Mouse (Mus musculus): Measurements from ENCODE around the gene Paqr5. TPM values are rescaled to one million over a fixed set of nuclear protein-coding genes. Genes with fewer than 3 reads are reported as not detected.

Gene Paqr5
- total RNA-seq, 1 experiment, result 0.27 TPM

- Histone ChIP-seq H3K27ac (ENCODE audit: insufficient read depth, low read depth, low read length, poor library complexity, severe bottlenecking) (no peak overlapping the region), H3K4me1 (ENCODE audit: control insufficient read depth in 2 of 2, insufficient read depth in 2 of 2, low read length in 2 of 2, poor library complexity in 1 of 2) (peaks cover 0 to 2% of the 10 kb centered on the region in 2 experiments; a peak in 1 of 4 replicates), H3K36me3 (ENCODE audit: control insufficient read depth, insufficient read depth, low read length, poor library complexity, severe bottlenecking) (no peaks in the 10 kb centered on the region), H3K4me3 (ENCODE audit: insufficient read depth in 1 of 2, low read depth in 1 of 2, low read length in 2 of 2, poor library complexity in 1 of 2, severe bottlenecking in 1 of 2) (no peak overlapping the region), H3K9me3 (ENCODE audit: control insufficient read depth, insufficient read depth, low read depth, low read length) (no peaks in the 10 kb centered on the region), H3K9ac (ENCODE audit: insufficient read depth, low read depth, low read length, poor library complexity, severe bottlenecking) (no peak overlapping the region)
- in situ Hi-C loops (cut with MboI; ENCODE audit: low sequenced_read_pairs in 2 of 2, unreplicated experiment in 2 of 2), result loop anchor here in 1 of 2 experiments (25.0 kb wide), 1 partner anchor 276 kb away; no protein-coding TSS in a partner anchor
- no peak for DNase-seq (ENCODE audit: low read depth, low spot score)
- TF ChIP-seq ZNF384 (IDR thresholded peaks at IDR 0.05; ENCODE audit: low read depth, low read length) (no peak), ZC3H11A (IDR thresholded peaks at IDR 0.05; ENCODE audit: borderline replicate concordance, low read depth, low read length) (no peak), HCFC1 (IDR thresholded peaks at IDR 0.05; ENCODE audit: borderline replicate concordance, insufficient read depth, low read length) (no peak), MAFK (IDR thresholded peaks at IDR 0.05; ENCODE audit: insufficient read depth, low read depth, low read length) (no peak), CHD2 (IDR thresholded peaks at IDR 0.05; ENCODE audit: low read depth, low read length) (no peak)
These were observed 65.5 kb downstream of the Paqr5 start for GRCm38 (mm10) chr9:61961181-61961580.

- Histone ChIP-seq H3K4me3 (ENCODE audit: insufficient read depth in 1 of 2, low read depth in 1 of 2, low read length in 2 of 2, poor library complexity in 1 of 2, severe bottlenecking in 1 of 2) (no peak overlapping the region), H3K36me3 (ENCODE audit: control insufficient read depth, insufficient read depth, low read length, poor library complexity, severe bottlenecking) (no peaks in the 10 kb centered on the region), H3K9me3 (ENCODE audit: control insufficient read depth, insufficient read depth, low read depth, low read length) (no peaks in the 10 kb centered on the region), H3K4me1 (ENCODE audit: control insufficient read depth in 2 of 2, insufficient read depth in 2 of 2, low read length in 2 of 2, poor library complexity in 1 of 2) (peaks cover 0 to 2% of the 10 kb centered on the region in 2 experiments; a peak in 1 of 4 replicates), H3K27ac (ENCODE audit: insufficient read depth, low read depth, low read length, poor library complexity, severe bottlenecking) (no peak overlapping the region), H3K9ac (ENCODE audit: insufficient read depth, low read depth, low read length, poor library complexity, severe bottlenecking) (no peak overlapping the region)
- TF ChIP-seq HCFC1 (IDR thresholded peaks at IDR 0.05; ENCODE audit: borderline replicate concordance, insufficient read depth, low read length) (no peak), MAFK (IDR thresholded peaks at IDR 0.05; ENCODE audit: insufficient read depth, low read depth, low read length) (no peak), ZC3H11A (IDR thresholded peaks at IDR 0.05; ENCODE audit: borderline replicate concordance, low read depth, low read length) (no peak), CHD2 (IDR thresholded peaks at IDR 0.05; ENCODE audit: low read depth, low read length) (no peak), ZNF384 (IDR thresholded peaks at IDR 0.05; ENCODE audit: low read depth, low read length) (no peak)
- in situ Hi-C loops (cut with MboI; ENCODE audit: low sequenced_read_pairs in 2 of 2, unreplicated experiment in 2 of 2), result loop anchor here in 1 of 2 experiments (25.0 kb wide), 1 partner anchor 277 kb away; no protein-coding TSS in a partner anchor
- DNase-seq (ENCODE audit: low read depth, low spot score), result no peak
These were observed 65.9 kb downstream of the Paqr5 start for GRCm38 (mm10) chr9:61960753-61961152.

- Histone ChIP-seq H3K4me1 (ENCODE audit: control insufficient read depth in 2 of 2, insufficient read depth in 2 of 2, low read length in 2 of 2, poor library complexity in 1 of 2) (peaks cover 0 to 2% of the 10 kb centered on the region in 2 experiments; a peak in 1 of 4 replicates), H3K4me3 (ENCODE audit: insufficient read depth in 1 of 2, low read depth in 1 of 2, low read length in 2 of 2, poor library complexity in 1 of 2, severe bottlenecking in 1 of 2) (no peak overlapping the region), H3K36me3 (ENCODE audit: control insufficient read depth, insufficient read depth, low read length, poor library complexity, severe bottlenecking) (no peaks in the 10 kb centered on the region), H3K9ac (ENCODE audit: insufficient read depth, low read depth, low read length, poor library complexity, severe bottlenecking) (no peak overlapping the region), H3K27ac (ENCODE audit: insufficient read depth, low read depth, low read length, poor library complexity, severe bottlenecking) (no peak overlapping the region), H3K9me3 (ENCODE audit: control insufficient read depth, insufficient read depth, low read depth, low read length) (no peaks in the 10 kb centered on the region)
- DNase-seq (ENCODE audit: low read depth, low spot score), result no peak
- TF ChIP-seq ZNF384 (IDR thresholded peaks at IDR 0.05; ENCODE audit: low read depth, low read length) (no peak), MAFK (IDR thresholded peaks at IDR 0.05; ENCODE audit: insufficient read depth, low read depth, low read length) (no peak), HCFC1 (IDR thresholded peaks at IDR 0.05; ENCODE audit: borderline replicate concordance, insufficient read depth, low read length) (no peak), ZC3H11A (IDR thresholded peaks at IDR 0.05; ENCODE audit: borderline replicate concordance, low read depth, low read length) (no peak), CHD2 (IDR thresholded peaks at IDR 0.05; ENCODE audit: low read depth, low read length) (no peak)
- in situ Hi-C loops (cut with MboI; ENCODE audit: low sequenced_read_pairs in 2 of 2, unreplicated experiment in 2 of 2), result loop anchor here in 1 of 2 experiments (25.0 kb wide), 1 partner anchor 277 kb away; no protein-coding TSS in a partner anchor
These were observed 66.6 kb downstream of the Paqr5 start for GRCm38 (mm10) chr9:61959921-61960569.

GRCm38 (mm10) chr9:61954707-61955106, 71.9 kb downstream of the Paqr5 start:
- H3K27ac ChIP-seq (ENCODE audit: insufficient read depth, low read depth, low read length, poor library complexity, severe bottlenecking), result no peak overlapping the region
- in situ Hi-C loops (cut with MboI; ENCODE audit: low sequenced_read_pairs in 2 of 2, unreplicated experiment in 2 of 2), result loop anchor here in 1 of 2 experiments (25.0 kb wide), 1 partner anchor 283 kb away; no protein-coding TSS in a partner anchor
- no peaks in the 10 kb centered on the region for H3K9me3 ChIP-seq (ENCODE audit: control insufficient read depth, insufficient read depth, low read depth, low read length)
- TF ChIP-seq ZNF384 (IDR thresholded peaks at IDR 0.05; ENCODE audit: low read depth, low read length) (no peak), MAFK (IDR thresholded peaks at IDR 0.05; ENCODE audit: insufficient read depth, low read depth, low read length) (no peak), HCFC1 (IDR thresholded peaks at IDR 0.05; ENCODE audit: borderline replicate concordance, insufficient read depth, low read length) (no peak), CHD2 (IDR thresholded peaks at IDR 0.05; ENCODE audit: low read depth, low read length) (no peak), ZC3H11A (IDR thresholded peaks at IDR 0.05; ENCODE audit: borderline replicate concordance, low read depth, low read length) (no peak)
- H3K4me1 ChIP-seq (ENCODE audit: control insufficient read depth in 2 of 2, insufficient read depth in 2 of 2, low read length in 2 of 2, poor library complexity in 1 of 2), result peaks cover 0 to 2% of the 10 kb centered on the region in 2 experiments; a peak in 1 of 4 replicates
- DNase-seq (ENCODE audit: low read depth, low spot score), result no peak
- H3K36me3 ChIP-seq (ENCODE audit: control insufficient read depth, insufficient read depth, low read length, poor library complexity, severe bottlenecking), result no peaks in the 10 kb centered on the region
- no peak overlapping the region for H3K9ac ChIP-seq (ENCODE audit: insufficient read depth, low read depth, low read length, poor library complexity, severe bottlenecking)
- H3K4me3 ChIP-seq (ENCODE audit: insufficient read depth in 1 of 2, low read depth in 1 of 2, low read length in 2 of 2, poor library complexity in 1 of 2, severe bottlenecking in 1 of 2), result no peak overlapping the region
